Mouse (Mus musculus): ENCODE results near the gene Dock2. TPM values are rescaled to one million over a fixed set of nuclear protein-coding genes. Genes with fewer than 3 reads are reported as not detected.
"Not testable (repeated sequence)": the region's sequence is repeated elsewhere in the genome, so short reads cannot be mapped to it uniquely, and the experiment has no call there.

Gene Dock2
- 1 to 10 TPM; 1.5 to 2.5 TPM for total RNA-seq (2021)
- long read RNA-seq, experiment 1, full-length matches to known transcripts, result 1 of 2 reads
- long read RNA-seq, experiment 1, partial matches to known transcripts, result 0 of 2 reads
- long read RNA-seq, experiment 1, other reads (novel, unspliced or antisense), result 1 of 2 reads
- long read RNA-seq, experiment 2, partial matches to known transcripts, result 0 of 2 reads
- long read RNA-seq, experiment 2, other reads (novel, unspliced or antisense), result 2 of 2 reads

- no peak for DNase-seq
These were observed at the start of gene Dock2 for GRCm38 (mm10) chr11:34783587-34784043. Dock2 (minus strand) TSS chr11:34783892.

DNA sequence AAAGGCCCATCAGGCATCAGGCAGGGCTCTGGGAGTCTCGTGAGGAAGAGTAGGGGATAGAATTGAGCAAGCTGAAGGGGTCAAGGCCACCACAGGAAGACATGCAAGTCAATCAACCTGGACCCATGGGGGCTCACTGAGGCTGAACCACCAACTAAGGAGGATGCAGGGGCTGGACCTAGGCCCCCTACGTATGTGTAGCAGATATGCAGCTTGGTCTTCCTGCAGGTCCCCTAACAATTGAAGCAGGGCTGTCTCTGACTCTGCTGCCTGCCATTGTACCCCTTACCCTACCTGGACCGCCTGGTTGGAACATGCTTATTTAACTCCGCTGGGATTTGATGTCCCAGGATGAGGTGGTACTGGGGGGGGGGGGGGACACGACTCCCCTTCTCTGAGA lies 49.0 kb upstream of the Dock2 start:
- no peak for DNase-seq

- DNase-seq, result no peak
These were observed 44.1 kb upstream of the Dock2 start for GRCm38 (mm10) chr11:34827803-34828202.

DNA sequence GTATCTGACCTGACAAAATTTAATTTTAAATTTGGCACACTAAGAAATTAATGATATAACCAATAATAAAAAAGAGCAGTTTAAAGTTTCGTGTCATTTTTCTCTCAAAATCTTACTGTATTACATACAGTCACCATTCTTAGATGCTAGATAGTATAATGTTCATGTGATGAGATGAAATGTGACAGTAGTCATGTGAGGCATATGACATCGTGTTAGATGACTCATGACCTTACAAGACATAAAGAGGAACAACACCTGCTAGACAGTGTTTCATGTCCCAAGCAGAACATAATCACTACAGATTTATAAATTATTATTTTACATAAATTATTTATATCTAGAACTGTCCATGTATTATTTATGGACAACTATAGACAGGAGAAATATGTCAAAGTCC lies 43.2 kb upstream of the Dock2 start:
- no peak for DNase-seq

DNA sequence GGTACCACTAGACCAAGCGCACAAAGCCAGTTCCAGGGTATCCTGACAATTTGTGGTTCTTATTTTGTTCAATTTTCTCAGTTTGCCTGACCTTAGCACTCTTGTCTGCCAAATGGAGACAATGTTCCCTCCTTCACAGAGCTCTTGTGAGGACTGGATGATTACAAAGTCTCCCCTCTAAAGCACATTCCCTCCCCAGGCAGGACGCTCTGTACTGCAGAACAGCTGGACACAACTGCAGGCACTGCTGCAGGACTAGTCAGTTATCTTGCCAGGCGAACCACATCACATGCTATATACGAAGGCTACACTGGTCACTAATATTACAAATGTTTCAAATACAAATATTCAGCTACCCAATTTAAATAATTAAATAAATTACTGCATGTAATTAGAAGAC lies 41.1 kb upstream of the Dock2 start:
- no peak for DNase-seq

- no peak for DNase-seq
These were observed 31.1 kb upstream of the Dock2 start for GRCm38 (mm10) chr11:34814767-34815166.

GRCm38 (mm10) chr11:34814319-34814718 lies 30.6 kb upstream of the Dock2 start:
- DNase-seq, result no peak

DNA sequence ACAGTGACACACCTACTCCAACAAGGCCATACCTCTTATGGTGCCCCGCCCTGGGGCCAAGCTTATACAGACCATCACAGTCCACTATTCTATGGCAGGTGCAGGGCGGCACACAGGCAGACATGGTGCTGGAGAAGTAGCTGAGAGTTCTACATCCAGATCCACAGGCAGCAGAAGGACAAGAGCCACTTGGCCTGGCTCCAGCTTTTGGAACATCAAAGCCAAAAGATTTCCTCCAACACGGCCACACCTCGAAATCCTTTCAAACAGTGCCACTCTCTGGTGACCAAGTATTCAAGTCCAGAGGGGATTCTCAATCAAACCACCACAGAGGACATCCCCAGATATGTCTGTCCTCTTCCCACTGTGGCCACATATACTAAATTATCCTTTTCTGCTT lies 21.3 kb upstream of the Dock2 start:
- DNase-seq, result not testable (repeated sequence)

- not testable (repeated sequence) for DNase-seq
These were observed 14.4 kb upstream of the Dock2 start for GRCm38 (mm10) chr11:34798066-34798465.

- DNase-seq, result peak; percentile 4
These were observed 12.4 kb upstream of the Dock2 start for GRCm38 (mm10) chr11:34796097-34796496.

GRCm38 (mm10) chr11:34791872-34792271 lies 8.2 kb upstream of the Dock2 start:
- DNase-seq, result no peak

DNA sequence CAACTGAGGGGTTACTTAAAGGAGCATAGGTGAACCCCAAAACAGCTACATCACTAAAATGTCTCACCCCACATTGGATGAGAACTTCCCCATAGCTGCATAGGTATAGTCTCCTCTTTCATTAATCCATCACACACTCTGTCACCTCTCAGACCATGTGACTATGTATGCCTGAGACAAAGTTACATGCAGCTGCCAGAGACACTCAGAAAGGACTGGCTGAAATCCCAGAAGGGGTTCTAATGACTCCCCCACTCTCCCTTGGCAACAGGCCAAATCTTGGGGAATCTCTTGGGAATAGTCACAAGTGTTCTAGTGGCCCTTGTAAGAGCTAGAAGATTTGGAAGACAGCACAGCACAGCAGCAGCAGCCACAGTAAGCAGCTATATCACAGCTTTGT lies 1.2 kb upstream of the Dock2 start:
- DNase-seq, result no peak

DNA sequence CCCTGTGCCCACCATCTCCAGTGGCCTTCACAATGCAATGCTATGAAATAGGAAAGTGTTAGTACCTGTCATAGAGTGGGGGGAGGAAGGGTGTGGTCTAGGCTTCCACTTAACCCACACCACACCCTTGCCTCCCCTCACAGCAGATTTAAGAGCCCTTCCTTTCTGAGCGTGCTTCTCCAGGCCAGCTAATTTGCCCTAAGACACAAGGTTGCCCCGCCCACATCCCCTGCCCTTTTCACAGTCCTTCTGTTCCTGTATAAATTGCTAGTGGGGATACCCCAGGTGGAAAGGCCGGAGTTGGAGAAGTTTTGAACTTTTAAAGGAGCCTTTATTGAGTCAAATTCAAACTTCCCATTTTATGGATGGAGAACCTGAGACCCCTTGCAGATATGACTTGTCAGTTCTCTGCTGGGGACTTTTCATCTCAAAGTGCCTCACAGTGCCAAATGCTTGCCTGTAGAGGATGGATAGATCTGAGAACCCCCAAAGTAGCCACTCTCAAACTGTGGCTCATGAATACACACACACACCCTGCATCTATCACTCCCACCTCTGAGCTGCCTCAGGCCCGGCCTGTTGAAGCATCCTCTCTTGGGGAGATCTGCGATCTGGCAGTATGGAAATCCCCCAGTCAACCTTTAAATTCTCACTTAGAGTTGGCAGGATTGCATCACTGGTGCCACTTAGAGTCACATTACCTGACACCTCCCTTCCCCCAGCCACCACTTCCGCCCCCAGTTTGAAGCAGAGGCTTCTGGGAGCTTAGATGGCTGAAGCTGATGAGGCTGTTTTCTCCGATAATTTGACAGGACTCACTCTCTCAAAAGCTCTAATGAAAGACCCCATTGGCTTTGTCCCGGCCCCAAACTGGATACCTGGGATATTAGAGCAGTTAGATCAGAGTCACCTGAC lies 919 bp downstream of the Dock2 start:
- DNase-seq, result no peak

- no peak for DNase-seq
These were observed 2.9 kb downstream of the Dock2 start for GRCm38 (mm10) chr11:34780786-34781185.

GRCm38 (mm10) chr11:34779966-34780365 lies 3.7 kb downstream of the Dock2 start:
- no peak for DNase-seq

- DNase-seq, result no peak
These were observed 5.3 kb downstream of the Dock2 start for GRCm38 (mm10) chr11:34778351-34778750.

DNA sequence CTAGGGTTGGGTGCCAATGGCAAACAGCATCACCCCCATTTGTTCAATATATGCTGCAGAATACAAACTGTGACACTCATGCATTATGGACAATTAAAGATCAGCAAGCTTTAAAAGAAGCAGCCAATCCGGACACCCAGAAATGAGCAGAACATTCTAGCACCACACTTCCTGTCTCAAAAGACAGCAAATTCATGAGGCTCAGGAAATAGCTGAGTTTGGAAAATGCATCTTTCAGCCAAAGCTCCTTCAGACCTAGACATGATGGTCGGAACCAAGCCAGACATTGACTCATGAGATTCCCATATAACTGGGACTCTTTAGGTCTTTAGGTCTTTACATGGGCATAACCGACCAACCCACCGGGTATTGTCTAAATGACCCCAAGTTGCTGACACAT lies 6.2 kb downstream of the Dock2 start:
- no peak for DNase-seq

GRCm38 (mm10) chr11:34776054-34776453 lies 7.6 kb downstream of the Dock2 start:
- no peak for DNase-seq

- DNase-seq, result no peak
These were observed 9.1 kb downstream of the Dock2 start for GRCm38 (mm10) chr11:34774636-34775035.

DNA sequence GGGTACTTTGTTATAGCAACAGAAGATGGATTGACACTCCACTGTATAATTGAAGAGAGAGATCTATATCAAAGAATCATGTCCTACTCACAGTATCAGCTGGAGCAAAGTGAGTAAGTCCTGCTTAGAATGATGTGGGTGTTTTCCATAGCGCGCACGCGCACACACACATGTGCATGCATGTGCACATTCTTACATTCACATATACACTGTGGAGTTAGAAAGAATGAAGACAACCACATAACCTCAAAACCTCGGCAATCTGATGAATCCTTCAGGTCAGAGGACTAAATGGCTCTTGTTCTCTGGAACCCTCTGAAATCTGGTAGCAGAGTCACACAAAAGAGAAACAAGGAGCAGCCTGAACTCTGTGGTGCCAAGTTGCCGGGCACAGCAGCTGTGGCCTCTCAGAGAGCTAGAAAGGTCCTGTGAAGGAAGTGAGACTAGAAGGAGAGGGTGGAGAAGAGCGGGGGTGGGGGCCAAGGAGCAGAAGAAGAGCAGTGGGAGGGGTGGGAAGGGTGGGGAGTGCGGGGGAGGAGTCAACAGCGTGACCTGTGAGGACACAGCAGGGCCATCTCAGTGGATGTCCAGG lies 10.3 kb downstream of the Dock2 start:
- no peak for DNase-seq

DNA sequence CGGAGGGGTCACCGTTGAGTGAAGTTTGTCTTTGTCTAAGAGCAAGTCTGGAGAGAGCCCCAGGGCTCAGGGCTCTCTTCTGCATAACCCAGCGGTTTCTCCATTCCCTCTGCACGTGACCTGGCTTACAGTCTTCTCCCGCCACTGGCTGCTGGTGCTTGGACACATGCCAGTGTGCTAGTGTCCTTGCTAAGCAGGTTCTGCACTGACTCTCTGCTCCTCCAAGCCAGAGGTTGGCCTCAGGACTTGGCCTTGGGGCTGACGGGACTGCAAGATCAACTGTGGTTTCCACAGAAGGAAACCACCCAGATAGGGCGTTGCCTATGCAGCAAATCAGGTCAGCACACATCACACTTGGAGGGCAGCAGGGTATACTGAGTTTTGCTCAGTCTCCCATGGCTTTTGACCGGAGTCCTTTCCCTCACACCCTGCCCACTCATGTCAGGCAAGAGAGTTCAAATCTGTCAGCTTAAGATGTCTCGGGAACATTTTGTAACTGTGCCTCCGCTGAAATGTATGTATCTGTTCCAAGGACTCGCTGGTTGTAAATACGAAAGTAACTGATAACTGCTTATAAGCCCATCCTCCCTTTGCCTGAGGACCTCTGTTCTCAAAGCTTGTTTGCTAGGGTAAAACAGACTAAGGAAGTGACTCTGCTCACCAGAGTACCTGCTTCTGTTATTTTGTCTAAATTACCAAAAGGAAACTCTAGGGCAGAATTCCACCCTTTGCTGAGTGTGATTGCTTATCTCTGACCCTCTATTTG lies 12.3 kb downstream of the Dock2 start:
- DNase-seq, result peak; percentile 14

DNA sequence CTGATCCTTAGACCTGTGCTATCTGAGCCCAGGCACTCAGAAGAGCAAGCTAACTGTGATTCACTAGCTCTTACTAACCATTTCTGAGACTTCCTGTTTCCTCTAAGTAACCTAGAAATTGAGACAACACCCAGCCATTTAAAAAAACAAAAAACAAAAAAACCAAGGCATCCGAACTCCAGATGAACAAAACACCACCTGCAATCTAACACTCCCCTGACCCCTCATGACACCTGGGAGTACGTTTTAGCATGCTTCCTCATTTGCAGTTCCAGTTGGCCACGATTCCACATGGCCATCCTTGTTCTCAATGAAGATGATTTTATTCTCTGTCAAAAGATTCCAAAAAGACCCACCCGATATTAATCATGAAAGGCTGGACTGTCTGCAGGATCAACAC lies 13.0 kb downstream of the Dock2 start:
- DNase-seq, result no peak

Data from gastrocnemius, postnatal 10 days (tissue).